Mouse (Mus musculus) hindbrain, embryonic 12.5 days (tissue): ENCODE measurements around the gene Trmt1. TPM values are rescaled to one million over a fixed set of nuclear protein-coding genes. Genes with fewer than 3 reads are reported as not detected.

Experiments used
- ATAC-seq: fragments of 200-750 bp; cut with Nextera tagmentation; 2 replicates; pipeline ENCODE4 v1.8.0; 2017; ENCODE audit warnings: moderate TSS enrichment; ENCODE audit not compliant: low FRiP score
- H3K27ac ChIP-seq: fragments of 300-500 bp; sonication (generic); 2 replicates; pipeline ENCODE4 v1.5.1; 2016; ENCODE audit warnings: mild to moderate bottlenecking
- H3K27me3 ChIP-seq: fragments of 300-500 bp; sonication (generic); 2 replicates; pipeline ENCODE4 v1.6.1; 2016; ENCODE audit warnings: mild to moderate bottlenecking
- H3K36me3 ChIP-seq: fragments of 300-500 bp; sonication (generic); 2 replicates; pipeline ENCODE4 v1.6.1; 2016; ENCODE audit warnings: mild to moderate bottlenecking
- H3K4me1 ChIP-seq: fragments of 300-500 bp; sonication (generic); 2 replicates; pipeline ENCODE4 v1.6.1; 2016
- H3K4me2 ChIP-seq: fragments of 300-500 bp; sonication (generic); replicated peaks from 2 replicates; pipeline ENCODE4 v1.6.1; 2016; ENCODE audit warnings: mild to moderate bottlenecking
- H3K4me3 ChIP-seq: fragments of 300-500 bp; sonication (generic); 2 replicates; pipeline ENCODE4 v1.5.1; 2016; ENCODE audit warnings: mild to moderate bottlenecking
- H3K9ac ChIP-seq: fragments of 300-500 bp; sonication (generic); 2 replicates; pipeline ENCODE4 v1.6.1; 2016; ENCODE audit warnings: mild to moderate bottlenecking, moderate library complexity
- H3K9me3 ChIP-seq: fragments of 300-500 bp; sonication (generic); replicated peaks from 2 replicates; pipeline ENCODE4 v1.6.1; 2016; ENCODE audit warnings: mild to moderate bottlenecking
- WGBS: fragments of 180-500 bp; shearing (Covaris S2); methylation state at CpG from one replicate; pipeline ENCODE4 v1.1.7; 2016; 5-methylcytosine and 5-hydroxymethylcytosine counted together
- polyA plus RNA-seq: library from polyadenylated mRNA; unstranded; fragments of >200 nt; fragmentation: Nextera tagmentation; extraction: Ambion mirVana; gene quantifications from 2 replicates; pipeline ENCODE4 v1.2.1, GENCODE M21; 2016

The Trmt1 gene
- polyA plus RNA-seq, 1 experiment from 2014 or later = 55.9 TPM

DNA sequence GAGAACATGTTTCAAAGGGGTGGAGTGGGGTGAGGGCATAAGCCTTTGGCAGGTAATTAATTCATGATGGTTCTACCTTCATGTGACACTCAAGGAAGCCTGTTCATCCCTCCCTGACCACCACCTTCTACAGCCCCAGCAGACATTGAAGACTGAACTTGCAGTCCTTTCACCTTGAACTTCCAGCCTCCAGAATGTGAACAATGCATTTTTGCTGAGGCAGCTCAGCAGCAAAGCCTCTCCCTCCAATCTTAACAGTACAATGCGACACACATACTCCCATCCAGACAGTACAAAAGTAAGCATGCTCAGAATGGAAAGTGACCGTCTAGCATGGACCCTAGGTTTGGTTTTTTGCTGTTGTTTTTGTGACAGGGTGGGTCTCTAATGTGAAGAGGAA is 4.6 kb upstream of the Trmt1 start:
- Histone ChIP-seq H3K4me2 (no peak overlapping the region), H3K36me3 (peaks cover 14% of the 10 kb centered on the region), H3K9ac (no peak overlapping the region), H3K27ac (no peak overlapping the region), H3K9me3 (no peaks in the 10 kb centered on the region), H3K4me3 (no peak overlapping the region), H3K4me1 (peaks cover 27% of the 10 kb centered on the region), H3K27me3 (no peaks in the 10 kb centered on the region)
- 87% methylated on average over 2 of the region's 2 CpGs for WGBS
- no peak for ATAC-seq

DNA sequence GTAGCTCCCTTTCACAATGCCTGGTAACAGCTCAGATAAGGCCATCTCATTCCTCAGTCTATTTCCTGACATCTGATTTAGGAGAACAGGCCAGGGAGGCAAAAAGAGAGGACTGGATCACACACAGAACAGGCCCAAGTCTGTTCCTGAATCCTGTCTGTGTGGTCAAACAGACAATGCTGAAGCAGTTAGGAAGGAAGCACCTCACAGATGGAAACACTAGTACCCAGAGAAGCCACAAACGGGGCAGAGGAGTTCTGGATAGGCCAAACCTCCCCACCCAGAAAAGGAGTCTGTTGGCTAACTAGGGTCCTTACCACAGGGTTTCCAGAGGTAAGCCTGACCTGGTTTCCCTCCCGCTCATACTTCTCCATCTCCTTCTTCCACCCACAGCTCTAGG is 3.9 kb upstream of the Trmt1 start:
- 83% methylated on average over 2 of the region's 2 CpGs for WGBS
- H3K36me3 ChIP-seq = 0 out of 2 replicates have a peak, but pooled peaks cover 9% of the 10 kb centered on the region
- H3K9ac ChIP-seq = no peak overlapping the region
- peaks cover 32% of the 10 kb centered on the region for H3K4me1 ChIP-seq
- no peak overlapping the region for H3K4me2 ChIP-seq
- ATAC-seq = no peak
- H3K9me3 ChIP-seq = no peaks in the 10 kb centered on the region
- H3K27me3 ChIP-seq = no peaks in the 10 kb centered on the region
- no peak overlapping the region for H3K4me3 ChIP-seq
- no peak overlapping the region for H3K27ac ChIP-seq

DNA sequence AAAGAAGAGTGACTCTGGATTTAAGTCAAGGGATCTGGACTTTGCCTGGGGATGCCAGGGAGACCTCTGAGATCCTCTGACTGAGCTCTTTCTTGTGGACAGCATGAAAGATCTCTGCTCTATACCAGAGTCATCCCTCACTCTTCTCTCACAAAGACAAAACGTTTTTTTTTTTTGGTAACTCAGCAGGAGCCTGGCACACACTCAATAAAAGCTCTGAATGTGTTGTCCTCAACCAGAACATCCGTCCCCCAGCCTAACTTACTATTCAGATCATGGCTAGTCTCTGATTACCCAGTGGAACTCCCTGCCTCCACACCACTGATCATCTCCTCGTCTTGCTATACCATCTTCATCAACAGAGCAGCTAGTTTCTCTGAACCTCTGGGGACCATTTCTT is 1.6 kb upstream of the Trmt1 start:
- WGBS = 29% methylated on average over 3 of the region's 3 CpGs
- H3K27ac ChIP-seq = no peak overlapping the region
- no peak for ATAC-seq
- no peak overlapping the region for H3K4me2 ChIP-seq
- H3K36me3 ChIP-seq = 0 out of 2 replicates have a peak, but pooled peaks cover 7% of the 10 kb centered on the region
- H3K4me3 ChIP-seq = no peak overlapping the region
- H3K4me1 ChIP-seq = peaks cover 44% of the 10 kb centered on the region
- H3K9ac ChIP-seq = 0 out of 2 replicates have a peak overlapping the region, but pooled peaks have one; percentile 1
- H3K9me3 ChIP-seq = no peaks in the 10 kb centered on the region
- H3K27me3 ChIP-seq = no peaks in the 10 kb centered on the region

DNA sequence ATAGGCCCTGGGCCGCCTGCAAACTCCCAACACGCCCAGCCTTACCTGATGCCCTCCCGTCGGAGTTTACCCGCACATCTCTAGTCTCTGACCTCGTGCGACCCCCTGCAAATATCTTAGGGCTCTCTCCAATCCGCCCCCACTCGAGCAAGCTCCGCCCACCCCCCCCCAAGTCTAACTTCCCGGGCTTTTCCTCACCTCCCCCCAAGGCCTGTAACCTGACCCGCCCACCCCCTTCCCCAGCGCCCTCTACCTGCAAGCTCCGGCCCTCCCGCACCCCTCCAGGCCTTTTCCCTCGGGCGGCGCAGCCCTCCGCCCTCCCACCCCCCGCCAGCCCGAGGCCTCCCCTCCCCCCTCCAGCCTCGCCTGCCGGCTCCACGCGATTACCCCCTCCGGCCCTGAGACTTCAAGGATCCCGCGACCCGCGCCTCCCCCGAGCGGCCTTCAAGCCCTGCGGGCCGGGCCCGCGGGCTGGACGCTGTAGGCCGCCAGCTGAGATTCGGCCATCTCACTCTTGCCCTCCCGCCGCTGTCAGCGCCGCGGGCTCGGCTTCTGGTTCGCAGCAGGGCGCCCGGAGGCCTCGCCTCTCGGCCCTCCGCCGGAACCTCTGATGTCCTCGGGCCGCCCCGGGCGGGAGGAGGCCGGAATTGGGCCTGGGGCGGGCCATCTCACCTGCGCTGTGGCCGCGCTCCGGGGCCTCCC is 1.0 kb downstream of the Trmt1 start:
- H3K4me3 ChIP-seq = peak overlapping the region; percentile 100
- 0% methylated on average over 32 of the region's 62 CpGs for WGBS
- peak; percentile 42 for ATAC-seq
- peak overlapping the region; percentile 100 for H3K9ac ChIP-seq
- peak overlapping the region; percentile 91 for H3K4me2 ChIP-seq
- no peaks in the 10 kb centered on the region for H3K27me3 ChIP-seq
- H3K4me1 ChIP-seq = peaks cover 52% of the 10 kb centered on the region
- peaks cover 2% of the 10 kb centered on the region; the same call in 1 of the 2 replicates for H3K36me3 ChIP-seq
- peak overlapping the region; percentile 95 for H3K27ac ChIP-seq
- no peaks in the 10 kb centered on the region for H3K9me3 ChIP-seq

GRCm38 (mm10) chr8:84687705-84688100 is 1.6 kb downstream of the Trmt1 start, which contains the start of gene Nacc1:
Gene Nacc1 (minus strand): TSS chr8:84687862.
- Histone ChIP-seq H3K4me2 (peak within 1 kb of the TSS; percentile 98), H3K27me3 (no peaks in the 10 kb centered on the region), H3K9ac (peak within 1 kb of the TSS; percentile 100), H3K4me3 (peak within 1 kb of the TSS; percentile 100), H3K9me3 (no peaks in the 10 kb centered on the region), H3K27ac (peak within 1 kb of the TSS; percentile 95), H3K36me3 (peaks cover 6% of the 10 kb centered on the region), H3K4me1 (peaks cover 49% of the 10 kb centered on the region)
- under 1% methylated on average over 35 of the region's 37 CpGs for WGBS
- peak; percentile 71 for ATAC-seq

DNA sequence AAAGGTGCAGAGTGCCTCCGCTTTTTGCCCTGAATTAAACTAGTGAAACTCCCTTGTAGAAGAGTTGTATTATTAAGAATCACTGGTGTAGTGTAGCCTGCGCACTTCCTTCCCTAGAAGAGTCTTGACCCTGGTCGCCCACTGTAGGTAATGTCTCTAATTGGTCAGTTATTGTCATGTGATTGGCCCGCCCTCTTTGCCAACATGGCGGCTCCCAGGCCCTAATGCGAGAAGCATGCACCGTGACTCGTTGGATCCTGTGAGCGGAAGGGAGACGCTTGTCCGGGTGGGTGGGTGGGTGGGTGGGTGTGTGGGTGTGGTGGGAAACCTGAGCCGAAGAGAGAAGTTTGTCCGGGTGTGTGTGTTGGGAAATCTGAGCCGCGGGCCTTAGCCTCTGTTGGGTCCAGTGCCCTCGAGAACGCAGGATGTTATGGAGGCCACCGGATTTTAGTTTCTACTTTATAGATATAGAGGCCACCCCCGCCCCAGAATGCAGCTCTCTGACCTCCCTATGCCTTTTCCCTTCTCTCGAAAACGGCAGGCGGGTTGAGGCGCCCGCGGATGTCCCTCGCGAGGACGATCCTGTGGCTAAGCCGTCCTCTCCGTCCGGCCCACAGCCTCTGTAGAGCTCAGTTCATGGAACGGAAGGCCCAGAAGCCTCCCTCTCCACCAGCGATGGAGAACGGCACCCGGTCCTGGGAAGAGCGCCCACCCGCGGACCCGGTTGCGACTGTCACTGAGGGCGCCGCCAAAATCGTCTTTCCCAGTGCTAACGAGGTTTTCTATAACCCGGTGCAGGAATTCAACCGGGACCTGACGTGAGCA is 3.2 kb downstream of the Trmt1 start:
- peak overlapping the region; percentile 98 for H3K4me2 ChIP-seq
- H3K9ac ChIP-seq = peak overlapping the region; percentile 74
- peak overlapping the region; percentile 52; the same call in 1 of the 2 replicates for H3K27ac ChIP-seq
- H3K4me3 ChIP-seq = peak overlapping the region; percentile 83
- peaks cover 16% of the 10 kb centered on the region for H3K36me3 ChIP-seq
- under 1% methylated on average over 47 of the region's 47 CpGs for WGBS
- peaks cover 45% of the 10 kb centered on the region for H3K4me1 ChIP-seq
- ATAC-seq = peak; percentile 82
- H3K27me3 ChIP-seq = no peaks in the 10 kb centered on the region
- no peaks in the 10 kb centered on the region for H3K9me3 ChIP-seq

DNA sequence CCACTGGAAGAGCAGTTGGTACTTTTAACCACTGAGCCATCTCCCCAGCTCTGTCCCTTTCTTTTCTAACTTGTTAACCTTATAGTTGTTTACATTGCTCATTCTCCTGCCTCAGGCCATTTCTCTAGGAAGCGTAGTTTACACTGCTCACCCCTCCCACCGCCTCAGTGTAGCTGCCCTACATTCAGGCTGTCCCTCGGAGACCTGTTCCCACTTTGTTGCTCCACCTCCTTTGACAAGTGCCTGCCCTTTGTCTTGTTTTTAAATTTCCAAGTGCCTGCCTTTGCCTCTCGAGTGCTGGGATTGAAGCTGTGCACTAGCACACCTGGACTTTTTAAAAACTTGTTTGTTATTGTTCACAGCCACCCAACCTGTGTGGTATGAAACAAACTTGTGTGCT is 7.2 kb downstream of the Trmt1 start:
- whole genome bisulfite sequencing = 81% methylated on average over 4 of the region's 4 CpGs

DNA sequence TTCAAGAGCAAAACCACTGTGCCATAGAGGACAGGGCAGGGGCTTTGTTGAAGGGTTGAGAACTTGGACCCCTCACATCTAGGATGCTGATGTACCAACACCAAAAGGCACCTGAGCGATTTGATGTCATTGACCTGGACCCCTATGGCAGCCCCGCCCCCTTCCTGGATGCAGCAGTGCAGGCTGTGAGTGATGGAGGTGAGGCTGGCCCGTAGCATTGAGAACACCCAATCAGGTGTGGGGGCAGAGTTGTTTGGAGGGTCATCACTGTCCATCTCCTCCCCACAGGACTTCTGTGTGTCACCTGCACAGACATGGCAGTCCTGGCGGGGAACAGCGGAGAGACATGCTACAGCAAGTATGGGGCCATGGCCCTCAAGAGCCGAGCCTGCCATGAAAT is 9.0 kb downstream of the Trmt1 start:
- Histone ChIP-seq H3K4me1 (peaks cover 6% of the 10 kb centered on the region; the same call in 1 of the 2 replicates), H3K27ac (no peak overlapping the region), H3K9ac (no peak overlapping the region), H3K4me2 (no peak overlapping the region), H3K36me3 (peaks cover 64% of the 10 kb centered on the region), H3K9me3 (no peaks in the 10 kb centered on the region), H3K27me3 (peaks cover 4% of the 10 kb centered on the region), H3K4me3 (no peak overlapping the region)
- WGBS = 93% methylated on average over 6 of the region's 6 CpGs
- ATAC-seq = no peak

More for the DNA sequence above, 7.2 kb downstream of the Trmt1 start:
- Histone ChIP-seq H3K27ac (no peak overlapping the region), H3K27me3 (no peaks in the 10 kb centered on the region), H3K36me3 (peaks cover 50% of the 10 kb centered on the region), H3K4me1 (peaks cover 17% of the 10 kb centered on the region), H3K4me2 (no peak overlapping the region), H3K9ac (no peak overlapping the region), H3K9me3 (no peaks in the 10 kb centered on the region), H3K4me3 (no peak overlapping the region)
- ATAC-seq = no peak

- Histone ChIP-seq H3K27ac (no peak overlapping the region), H3K27me3 (peaks cover 25% of the 10 kb centered on the region), H3K4me2 (no peak overlapping the region), H3K9ac (no peak overlapping the region), H3K36me3 (peaks cover 60% of the 10 kb centered on the region), H3K9me3 (no peaks in the 10 kb centered on the region), H3K4me3 (no peak overlapping the region), H3K4me1 (0 out of 2 replicates have a peak, but pooled peaks cover 10% of the 10 kb centered on the region)
- 90% methylated on average over 14 of the region's 14 CpGs for WGBS
- ATAC-seq = no peak
Measured at GRCm38 (mm10) chr8:84697166-84698130, 11.3 kb downstream of the Trmt1 start.

DNA sequence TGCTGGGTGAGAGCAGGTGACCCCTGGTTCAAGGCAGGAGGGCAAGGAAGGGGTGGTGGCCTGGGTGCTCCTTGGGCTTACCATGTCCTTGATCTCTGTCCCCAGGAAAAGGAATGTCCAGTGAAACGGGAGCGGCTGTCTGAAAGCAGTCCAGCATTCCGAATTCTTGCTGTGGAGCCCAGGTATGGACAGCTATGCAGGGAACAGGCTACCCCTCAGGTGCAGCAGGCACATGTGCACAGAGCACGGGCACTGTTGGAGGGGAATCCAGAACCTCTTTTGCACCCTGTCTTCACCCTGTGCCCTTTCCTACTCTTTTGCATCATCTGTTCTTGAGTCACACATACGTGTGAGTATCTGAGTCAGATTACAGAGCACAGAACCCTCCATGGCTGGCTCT is 12.2 kb downstream of the Trmt1 start:
- H3K36me3 ChIP-seq = peaks cover 53% of the 10 kb centered on the region
- WGBS = 88% methylated on average over 5 of the region's 5 CpGs

GRCm38 (mm10) chr8:84698929-84699401 is 12.9 kb downstream of the Trmt1 start:
- peaks cover 47% of the 10 kb centered on the region for H3K36me3 ChIP-seq
- ATAC-seq = no peak
- WGBS = 91% methylated on average over 9 of the region's 9 CpGs

More for the DNA sequence above, 12.2 kb downstream of the Trmt1 start:
- no peak overlapping the region for H3K4me2 ChIP-seq
- H3K9me3 ChIP-seq = no peaks in the 10 kb centered on the region
- no peak for ATAC-seq
- H3K9ac ChIP-seq = no peak overlapping the region
- no peak overlapping the region for H3K4me3 ChIP-seq
- H3K27ac ChIP-seq = no peak overlapping the region
- peaks cover 33% of the 10 kb centered on the region for H3K27me3 ChIP-seq
- H3K4me1 ChIP-seq = 0 out of 2 replicates have a peak, but pooled peaks cover 10% of the 10 kb centered on the region

More at GRCm38 (mm10) chr8:84698929-84699401, 12.9 kb downstream of the Trmt1 start:
- Histone ChIP-seq H3K4me1 (peaks cover 14% of the 10 kb centered on the region; the same call in 1 of the 2 replicates), H3K4me3 (no peak overlapping the region), H3K9ac (no peak overlapping the region), H3K4me2 (no peak overlapping the region), H3K27me3 (peaks cover 40% of the 10 kb centered on the region), H3K27ac (no peak overlapping the region; the same call in 1 of the 2 replicates), H3K9me3 (no peaks in the 10 kb centered on the region)
